Mouse (Mus musculus): ENCODE results near the gene Sorcs2.

Gene Sorcs2

DNA sequence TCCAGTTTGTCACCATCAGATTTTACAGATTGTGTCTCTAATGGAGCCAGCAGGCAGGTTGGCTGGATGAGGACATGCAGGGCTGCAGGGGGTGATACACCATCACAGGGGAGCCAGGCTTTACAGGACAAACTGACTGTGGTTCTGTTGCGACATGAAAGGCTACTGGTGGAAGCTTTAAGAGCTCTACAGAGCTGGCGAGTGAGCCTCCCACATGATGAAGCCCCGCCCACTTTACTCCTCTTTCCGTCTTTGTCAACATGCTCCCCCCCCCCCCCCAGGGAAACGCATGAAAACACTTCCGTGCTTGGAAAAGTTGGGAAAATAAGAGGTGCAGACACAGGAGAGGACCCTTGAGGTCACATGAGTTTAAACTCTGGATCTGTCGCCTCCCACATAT is 219.7 kb downstream of the Sorcs2 start:
- no peak for DNase-seq (ENCODE audit: low spot score in 2 of 2)

DNA sequence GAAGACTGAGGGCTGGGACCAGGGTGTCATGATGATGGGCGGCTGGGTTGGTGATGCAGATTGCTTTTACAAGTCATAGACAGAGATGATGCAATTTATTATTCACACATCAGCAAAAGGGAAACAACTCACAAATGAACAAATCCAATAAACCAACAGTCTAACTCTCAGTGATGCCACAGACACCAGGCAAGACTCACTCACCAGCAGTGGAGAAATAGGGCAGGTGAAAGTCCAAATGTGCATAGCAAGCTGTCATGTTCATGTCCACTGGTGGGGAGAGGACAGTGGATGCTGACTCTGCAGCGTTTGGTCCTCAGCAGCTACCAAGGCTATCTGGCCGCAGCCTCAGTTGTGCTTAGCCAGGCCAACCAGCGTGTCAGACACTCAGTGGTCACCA is 221.1 kb downstream of the Sorcs2 start:
- DNase-seq (ENCODE audit: low spot score in 2 of 2), result no peak

DNA sequence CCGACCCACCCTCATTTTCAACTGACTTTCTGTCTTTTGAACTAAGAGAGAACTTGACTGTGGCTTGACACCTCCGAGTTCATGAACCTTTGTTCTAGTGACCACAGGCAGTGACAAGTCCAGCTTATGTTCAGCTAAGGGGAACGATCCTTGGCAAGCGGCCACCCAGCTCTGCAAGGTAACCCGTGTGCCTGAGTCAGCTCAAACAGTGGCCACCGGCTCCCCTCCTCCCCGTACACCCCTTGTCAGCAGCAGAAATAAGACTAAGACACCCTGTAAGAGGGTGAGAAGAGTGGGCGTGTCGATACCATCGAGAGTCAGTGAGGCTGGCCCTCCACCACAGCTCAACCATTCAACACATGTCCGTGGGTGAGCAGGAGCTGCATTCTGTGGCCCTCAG is 221.5 kb downstream of the Sorcs2 start:
- no peak for DNase-seq (ENCODE audit: low spot score in 2 of 2)

DNA sequence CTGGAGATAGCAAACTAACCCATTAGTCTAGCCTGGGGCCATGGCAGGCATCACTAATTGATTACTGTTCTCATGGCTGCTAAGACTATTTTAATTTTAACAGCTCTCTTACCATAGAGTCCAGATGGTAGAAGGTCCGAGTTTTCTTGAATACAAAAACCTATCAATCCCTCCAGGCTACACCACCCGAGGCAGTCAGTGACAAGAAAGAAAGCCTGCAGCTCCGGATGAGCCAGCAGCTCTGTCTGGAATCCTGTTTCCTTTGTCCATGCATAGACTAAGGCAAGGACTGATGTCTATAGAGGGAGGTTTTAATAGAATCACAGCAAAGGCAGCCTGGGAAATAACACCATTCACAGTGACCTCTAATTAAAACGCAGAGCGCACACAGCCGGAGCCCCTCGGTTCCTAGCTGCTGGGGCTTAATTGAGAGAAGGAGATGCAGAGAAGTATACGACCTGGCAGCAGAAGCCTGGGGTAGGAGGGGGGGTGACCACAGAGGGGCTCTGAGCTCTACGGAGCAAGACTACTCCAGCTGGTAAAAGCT is 223.3 kb downstream of the Sorcs2 start:
- no peak for DNase-seq (ENCODE audit: low spot score in 2 of 2)

DNA sequence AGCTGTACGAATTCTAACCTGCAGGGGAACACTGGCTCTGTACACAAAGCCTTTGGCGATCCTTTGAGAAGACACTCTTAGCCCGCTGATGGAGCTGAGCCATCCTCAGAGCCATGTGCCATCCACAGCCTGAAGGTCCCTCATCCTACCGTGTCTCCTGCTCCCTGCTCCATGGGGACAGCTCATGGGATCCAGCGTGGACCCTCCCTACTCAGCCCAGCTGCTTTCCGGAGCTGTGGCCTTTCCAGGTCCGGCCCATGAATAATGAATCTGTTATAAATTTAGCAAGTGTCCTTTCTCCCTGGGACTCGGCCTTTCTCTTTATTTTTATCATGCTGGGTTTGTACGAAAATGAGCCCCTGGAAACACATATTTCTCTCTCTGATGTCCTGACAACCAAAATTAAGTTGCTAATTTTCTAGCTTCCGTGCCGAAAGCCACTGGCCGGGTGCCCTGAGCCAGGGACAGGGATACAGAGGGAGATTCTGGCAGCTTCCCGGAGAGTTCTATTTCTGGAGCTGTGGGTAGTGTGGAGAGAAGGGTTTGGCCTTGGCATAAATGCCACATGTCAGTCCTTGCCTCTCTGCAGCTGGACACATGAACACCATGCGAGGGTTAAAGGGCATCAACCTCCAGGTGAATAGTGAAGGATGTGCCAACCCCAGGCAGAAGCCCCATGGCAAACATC is 228.8 kb downstream of the Sorcs2 start:
- peak; percentile 58 to 60 for DNase-seq (ENCODE audit: low spot score in 2 of 2)

DNA sequence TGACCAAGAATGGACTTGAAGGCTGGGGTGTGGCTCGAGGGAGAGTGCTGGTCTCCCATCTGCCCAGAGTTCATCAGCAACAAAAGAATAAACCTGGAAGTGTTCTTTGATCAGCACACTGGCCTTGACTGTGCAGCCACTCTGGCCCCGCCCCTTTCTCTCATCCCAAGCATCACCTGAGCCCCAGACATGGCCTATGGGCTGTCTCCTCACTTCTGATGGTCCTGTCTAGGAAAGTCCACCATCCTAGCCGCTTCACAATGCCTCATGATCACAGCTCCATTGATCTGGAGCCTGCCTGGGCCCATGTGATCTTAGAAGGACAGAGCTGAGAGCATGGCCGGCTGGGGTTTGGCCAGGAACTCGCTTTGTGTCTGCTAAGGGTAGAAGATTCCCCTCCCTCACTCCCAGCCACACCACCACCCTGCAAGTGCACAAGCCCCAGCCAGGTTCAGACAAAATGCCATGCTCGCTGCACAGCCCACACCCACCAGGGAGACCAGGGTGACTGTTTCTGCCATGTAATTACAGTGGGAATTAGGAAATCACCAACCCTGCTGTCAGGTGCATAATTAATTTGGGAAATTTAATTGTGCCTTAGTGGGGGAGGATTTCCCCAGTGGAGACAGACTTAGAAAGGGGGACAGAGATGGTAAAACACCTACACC is 231.5 kb downstream of the Sorcs2 start:
- DNase-seq (ENCODE audit: low spot score in 2 of 2), result no peak

DNA sequence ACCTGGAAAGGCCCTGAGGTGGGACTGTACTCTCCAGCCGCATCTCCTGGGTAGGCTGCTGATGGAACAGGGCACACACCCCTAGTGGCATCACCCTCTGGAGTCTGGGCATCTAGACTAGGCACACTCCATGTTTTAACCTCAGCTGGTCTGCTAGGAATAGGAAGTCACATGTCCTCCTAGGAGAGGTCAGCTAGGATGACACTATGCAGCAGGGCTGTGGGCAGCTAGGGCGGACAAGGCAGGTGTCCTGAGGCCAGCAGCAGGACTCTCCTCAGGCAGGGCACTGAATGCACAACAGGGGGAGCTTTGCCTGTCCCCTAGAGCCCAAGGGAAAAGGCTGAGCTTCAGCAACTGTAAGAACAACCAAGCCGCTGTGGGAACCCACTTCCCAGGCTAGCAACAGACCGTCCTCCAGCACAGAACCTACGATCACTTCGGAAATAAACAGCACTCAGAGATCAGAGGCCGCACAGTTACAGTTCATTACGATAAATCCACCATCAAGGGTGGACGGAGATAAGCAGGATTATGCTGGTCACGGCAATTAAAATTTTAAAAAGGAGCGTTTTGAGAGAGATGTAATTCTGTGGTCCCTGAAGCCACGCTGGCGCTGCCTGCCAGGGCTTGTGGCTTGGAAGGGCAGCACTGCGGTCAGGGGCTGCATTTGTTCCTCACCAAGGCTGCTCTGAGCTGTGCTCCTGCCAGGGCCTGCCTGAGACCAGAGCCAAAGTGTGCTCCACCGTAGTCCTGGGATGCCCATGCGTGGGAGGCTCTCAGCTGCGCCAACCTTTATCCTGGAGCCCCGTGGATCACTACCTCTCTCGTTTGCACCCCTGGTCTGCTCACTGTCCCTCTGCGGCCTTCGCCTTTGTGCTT is 232.3 kb downstream of the Sorcs2 start:
- DNase-seq (ENCODE audit: low spot score in 2 of 2), result no peak

DNA sequence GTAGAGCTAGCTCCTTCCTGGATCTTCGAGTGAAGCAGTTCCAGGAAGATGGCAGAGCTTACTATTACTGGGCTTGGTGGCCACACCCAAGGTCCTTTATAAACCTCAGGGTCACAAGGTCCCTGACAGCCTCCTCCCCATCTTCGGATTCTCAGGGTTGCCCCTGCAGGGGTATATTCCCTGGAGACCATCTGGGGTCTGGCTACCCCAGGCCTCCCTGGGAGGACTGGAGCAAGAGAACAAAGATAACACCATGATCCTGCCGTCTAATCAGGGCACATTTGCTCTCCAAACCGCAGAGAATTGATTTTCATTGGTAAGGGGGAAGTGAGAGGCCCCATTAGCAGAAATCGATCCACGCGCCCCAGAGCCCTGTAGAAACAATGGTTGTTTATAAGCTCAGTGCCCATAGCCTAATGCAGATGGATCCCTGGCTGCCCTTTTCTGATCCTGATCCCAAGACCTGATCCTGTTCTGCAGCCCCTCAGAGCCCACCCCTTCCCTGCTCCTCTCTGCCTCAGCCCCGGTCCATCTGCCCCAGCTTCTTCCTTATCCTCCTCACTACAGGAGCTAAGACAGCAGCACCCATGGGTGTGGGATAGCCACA is 243.0 kb downstream of the Sorcs2 start:
- DNase-seq (ENCODE audit: low spot score in 2 of 2), result no peak

DNA sequence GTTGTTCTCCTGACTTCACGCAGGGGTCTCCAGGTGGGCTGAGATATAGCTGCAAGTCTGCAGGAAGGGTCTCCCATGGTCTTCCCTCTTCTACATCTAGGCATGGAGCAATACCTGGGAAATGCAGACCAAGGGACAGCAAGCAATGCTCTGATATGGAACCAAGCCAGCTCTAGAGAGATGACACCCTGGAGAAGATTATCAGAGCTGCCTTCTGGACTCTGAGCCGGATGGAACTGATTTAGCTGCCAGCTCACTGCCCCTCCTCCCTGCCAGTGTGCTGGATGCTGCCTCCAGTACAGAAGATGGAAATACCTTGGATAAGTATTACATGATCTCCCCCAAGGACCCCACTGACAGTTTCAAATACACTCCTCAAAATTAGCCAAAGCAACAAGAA is 244.7 kb downstream of the Sorcs2 start:
- no peak for DNase-seq (ENCODE audit: low spot score in 2 of 2)

DNA sequence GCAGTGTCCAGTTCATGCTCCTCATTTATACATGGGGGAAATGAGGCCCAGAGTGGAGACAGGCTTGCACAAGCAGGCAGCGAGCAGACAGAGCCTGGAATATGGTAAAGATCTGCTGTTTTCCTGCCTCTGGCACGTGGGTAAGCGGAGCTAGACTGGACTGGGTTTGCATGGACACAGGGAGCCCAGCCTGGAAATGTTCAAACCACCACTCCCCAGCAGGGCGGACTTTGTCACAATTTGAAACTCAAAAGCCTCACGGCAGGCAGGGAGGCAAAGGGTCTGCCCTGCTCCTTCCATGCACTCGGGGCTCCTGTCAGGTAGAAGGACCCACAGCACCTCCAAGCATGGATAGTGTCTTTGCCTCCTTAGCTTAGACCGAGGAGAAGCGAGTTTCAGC is 246.9 kb downstream of the Sorcs2 start:
- DNase-seq (ENCODE audit: low spot score in 2 of 2), result no peak

DNA sequence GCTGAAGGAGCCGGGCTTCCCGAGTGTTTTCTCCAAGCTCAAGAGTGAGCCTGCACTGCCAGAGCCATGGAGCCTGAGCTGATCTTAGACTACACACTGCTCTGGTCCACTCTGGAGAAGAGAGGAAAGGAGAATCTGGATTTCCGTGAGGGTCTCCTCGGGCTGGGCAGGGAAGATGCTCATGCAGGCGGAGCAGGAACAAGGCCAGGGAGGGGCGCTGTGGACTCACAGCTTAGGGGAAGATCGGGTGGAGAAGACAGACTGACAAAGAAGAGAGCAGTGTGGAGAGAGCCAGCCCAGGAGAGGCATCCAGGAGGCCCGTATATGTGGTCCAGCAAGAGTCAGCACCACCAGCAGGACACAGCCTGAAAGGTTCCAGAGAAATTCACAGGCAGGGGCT is 248.8 kb downstream of the Sorcs2 start:
- DNase-seq (ENCODE audit: low spot score in 2 of 2), result no peak

DNA sequence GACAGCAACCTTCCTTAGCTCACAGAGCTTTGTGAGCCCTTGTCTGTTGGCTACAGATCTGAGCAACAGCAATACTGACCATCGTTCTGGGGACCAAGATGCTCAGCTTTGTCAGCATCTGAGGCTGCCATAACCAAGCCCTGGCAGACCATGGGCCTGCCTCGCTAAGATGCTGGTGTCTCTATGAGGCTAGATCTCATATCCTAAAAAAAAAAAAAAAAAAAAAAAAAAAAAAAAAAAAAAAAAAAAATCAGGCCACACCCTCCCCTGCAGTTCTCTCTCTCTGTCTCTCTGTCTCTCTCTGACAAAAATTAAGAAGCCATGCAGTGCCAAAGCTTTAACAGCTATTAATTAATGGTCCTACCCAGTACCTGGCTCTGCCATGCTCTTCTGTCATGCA is 251.3 kb downstream of the Sorcs2 start:
- DNase-seq (ENCODE audit: low spot score in 2 of 2), result no peak

DNA sequence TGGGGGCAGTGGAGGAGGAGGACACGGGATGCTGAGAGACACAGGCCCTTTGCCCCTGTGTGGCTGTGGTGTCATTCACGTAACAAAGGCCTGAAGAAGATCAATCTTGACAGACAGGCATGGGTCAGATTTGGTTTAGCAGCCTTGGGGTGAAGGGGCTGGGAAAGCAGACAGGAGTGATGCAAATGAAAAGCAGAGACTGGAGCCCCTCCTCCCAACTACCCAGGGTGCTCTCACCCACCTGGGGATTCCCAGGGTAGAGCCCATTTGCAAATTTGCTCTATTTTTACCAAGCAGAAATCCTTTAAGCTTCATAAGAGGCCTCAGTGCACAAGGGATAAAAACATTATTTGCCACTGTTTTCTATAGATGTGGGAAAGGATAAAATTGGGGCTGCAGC is 253.4 kb downstream of the Sorcs2 start:
- no peak for DNase-seq (ENCODE audit: low spot score in 2 of 2)

DNA sequence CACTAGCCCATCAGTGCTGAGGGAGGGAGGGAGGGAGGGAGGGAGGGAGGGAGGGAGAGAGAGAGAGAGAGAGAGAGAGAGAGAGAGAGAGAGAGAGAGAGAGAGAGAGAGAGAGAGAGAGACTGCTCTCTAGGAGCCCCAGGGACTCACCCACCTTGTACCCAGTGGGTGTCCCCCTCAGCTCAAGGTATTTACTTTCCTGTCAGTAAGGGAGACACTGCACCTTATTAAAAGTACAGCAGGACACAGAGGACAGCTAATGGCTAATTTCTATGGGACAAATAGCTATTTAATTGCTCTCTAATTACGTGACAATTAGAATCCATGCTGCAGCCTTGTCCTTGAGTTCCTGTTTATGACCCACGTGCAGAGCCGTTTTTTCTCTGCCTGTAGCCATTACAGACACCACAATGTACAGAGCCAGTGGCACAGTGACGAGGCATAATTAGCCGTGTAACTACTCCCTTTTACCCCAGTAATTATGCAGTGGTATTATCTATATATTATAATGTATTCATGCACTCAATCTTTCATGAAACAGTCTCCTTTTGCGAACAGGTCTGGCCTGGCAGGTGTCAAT is 256.2 kb downstream of the Sorcs2 start:
- DNase-seq (ENCODE audit: low spot score in 2 of 2), result no peak

DNA sequence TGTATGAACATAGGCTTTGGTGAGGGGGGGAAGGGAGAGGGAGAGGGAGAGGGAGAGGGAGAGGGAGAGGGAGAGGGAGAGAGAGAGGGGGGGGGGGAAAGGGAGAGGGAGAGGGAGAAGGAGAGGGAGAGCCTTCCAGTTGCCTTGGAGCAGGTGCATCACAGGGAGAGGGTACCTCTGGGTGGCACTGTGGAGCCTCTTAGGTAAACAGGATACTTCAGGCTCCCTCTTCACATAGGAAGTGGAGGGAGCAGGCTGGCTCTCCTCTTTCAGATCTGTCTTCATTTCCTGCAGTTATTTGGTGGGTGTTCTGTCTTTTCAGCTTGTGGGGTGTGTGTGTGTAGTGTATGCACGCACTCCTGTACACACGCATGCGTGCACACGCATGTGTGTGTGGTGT is 256.8 kb downstream of the Sorcs2 start:
- DNase-seq (ENCODE audit: low spot score in 2 of 2), result no peak

DNA sequence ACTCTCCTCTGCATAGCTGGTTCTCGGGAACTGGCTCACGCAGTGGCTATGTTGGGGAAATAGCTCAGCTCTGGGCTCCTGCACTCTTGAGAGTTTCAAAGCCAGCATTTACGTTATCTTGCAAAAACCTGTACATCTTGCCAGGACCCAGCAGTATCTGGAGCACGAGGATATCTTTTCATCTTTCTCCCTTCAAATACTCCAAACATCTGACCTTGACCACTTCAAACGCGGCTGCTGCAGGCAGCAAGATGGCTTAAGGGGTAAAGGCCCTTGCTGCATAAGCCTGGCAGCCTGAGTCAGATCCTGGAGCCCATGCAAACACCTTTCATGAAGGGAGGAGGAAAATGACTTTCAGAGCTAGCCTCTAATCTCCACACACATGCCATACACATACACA is 258.2 kb downstream of the Sorcs2 start:
- no peak for DNase-seq (ENCODE audit: low spot score in 2 of 2)

DNA sequence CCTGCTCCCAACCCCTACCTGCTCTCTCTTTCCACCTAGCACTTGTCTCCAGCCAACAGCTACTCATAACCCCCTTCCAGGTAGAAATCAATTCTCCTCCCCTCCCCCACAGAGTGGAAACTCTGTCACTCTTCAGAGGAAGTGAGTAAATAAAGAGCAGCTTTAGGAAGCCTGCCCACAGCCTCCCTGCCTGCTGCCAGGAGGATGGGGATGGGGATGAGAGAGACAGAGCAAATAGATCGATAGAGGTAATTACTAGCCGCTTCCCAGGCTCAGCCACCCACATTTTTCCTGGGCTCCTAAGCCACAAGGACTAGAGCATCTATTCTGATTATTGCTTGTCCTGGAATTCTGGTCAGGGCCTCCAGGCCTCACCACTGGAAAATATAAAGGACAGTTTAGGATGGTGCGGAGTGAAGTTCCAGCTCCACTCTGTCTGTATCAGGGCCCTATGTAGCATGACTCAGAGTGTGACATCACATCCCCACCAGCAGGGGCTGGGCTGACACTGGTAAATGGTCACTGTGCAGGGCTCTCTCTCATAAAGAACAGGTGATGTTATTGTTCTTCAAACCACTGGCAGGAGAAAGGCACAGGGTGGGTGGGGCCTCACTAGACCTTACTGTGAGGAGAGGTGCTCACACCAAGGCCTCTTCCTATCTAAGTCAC is 261.9 kb downstream of the Sorcs2 start:
- DNase-seq (ENCODE audit: low spot score in 2 of 2), result no peak

DNA sequence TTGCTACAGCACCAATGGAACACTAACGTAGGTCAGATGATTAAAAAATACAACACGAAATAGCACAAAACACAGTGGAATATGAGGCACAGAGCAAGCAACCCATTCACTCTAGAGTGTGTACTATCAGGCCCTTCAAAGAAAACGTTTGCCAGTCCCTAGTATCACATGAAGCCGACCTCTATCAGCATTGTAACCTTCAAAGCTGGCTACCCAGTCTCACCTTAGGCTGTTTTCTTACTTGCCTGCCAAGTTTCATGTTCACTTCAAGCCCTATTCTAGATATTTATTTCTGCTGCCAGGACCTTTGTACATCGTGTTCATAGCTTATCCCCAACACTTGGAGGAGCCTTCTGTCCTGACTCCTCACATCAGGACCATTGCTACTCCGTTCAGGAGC is 263.6 kb downstream of the Sorcs2 start:
- peak; percentile 61 to 70 for DNase-seq (ENCODE audit: low spot score in 2 of 2)

DNA sequence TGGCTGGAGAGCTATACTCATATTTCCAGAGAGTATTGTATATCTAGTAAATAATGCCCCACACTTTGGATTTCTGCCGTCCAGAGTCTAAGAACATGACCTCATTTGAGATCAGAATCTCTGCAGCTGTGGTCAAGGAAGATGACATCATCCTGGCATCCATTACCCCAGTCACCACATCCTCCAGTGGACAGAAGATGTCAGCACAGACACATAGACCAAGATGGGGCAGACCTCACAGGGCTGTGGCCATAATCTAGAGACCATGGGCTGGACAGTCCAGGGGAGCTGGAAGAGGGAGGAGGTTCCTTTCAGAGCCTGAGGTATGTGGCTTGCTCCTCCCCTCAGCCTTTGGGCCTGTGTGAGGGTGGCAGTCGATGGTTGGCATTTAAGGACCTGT is 264.0 kb downstream of the Sorcs2 start:
- no peak for DNase-seq (ENCODE audit: low spot score in 2 of 2)

DNA sequence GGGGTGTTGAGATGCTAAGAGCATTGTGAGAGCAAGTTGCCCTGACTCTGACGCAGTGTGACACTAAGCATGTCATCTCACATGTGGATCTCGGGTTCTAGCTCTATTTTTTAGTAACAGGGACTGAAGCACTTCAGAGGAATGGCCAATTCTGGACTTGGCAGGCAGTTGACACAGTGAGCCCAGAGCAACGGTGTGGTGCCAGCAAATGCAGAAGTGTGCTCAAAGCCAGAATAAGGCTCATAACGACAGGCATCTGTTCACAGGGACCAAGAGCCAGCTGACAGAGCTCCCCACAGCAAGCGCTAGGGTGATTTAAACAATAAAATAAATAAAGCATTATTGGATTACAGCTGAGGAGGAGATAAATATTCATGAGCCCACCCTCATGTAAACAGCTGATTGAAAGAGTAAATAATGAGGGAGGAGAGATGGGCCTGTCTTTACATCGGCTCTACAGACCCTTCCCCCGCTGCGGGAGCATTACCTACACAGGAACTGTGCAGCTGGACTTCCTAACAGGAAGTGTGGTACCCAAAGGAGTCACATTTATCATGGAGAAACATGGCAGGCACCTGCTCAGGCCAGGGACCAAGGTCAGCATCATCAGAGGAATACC is 267.4 kb downstream of the Sorcs2 start:
- DNase-seq (ENCODE audit: low spot score in 2 of 2), result peak; percentile 34 to 52

DNA sequence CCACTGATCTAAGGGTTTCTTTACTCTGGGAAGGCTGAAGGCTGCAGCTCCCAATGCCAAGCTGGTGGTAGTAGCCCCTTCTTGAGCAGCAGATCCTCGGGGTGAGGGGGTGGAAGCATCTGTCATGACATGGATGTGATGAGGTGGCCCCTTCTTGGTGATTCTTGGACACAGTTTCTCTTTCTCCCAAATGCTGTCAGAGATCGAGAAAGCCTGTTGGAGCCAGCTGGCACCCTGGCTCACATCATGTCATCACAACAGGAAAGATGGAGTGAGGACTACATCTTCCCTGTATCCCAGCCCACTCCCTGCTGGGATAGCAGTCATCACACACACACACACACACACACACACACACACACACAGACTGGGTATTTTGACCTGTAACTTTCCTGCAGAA is 268.3 kb downstream of the Sorcs2 start:
- DNase-seq (ENCODE audit: low spot score in 2 of 2), result no peak
